Mouse (Mus musculus): ENCODE measurements around the gene Map7. TPM values are rescaled to one million over a fixed set of nuclear protein-coding genes. Genes with fewer than 3 reads are reported as not detected.

The Map7 gene
- total and polyA plus RNA-seq, 2 experiments from 2014 or later, result 6.3 to 14.5 TPM

DNA sequence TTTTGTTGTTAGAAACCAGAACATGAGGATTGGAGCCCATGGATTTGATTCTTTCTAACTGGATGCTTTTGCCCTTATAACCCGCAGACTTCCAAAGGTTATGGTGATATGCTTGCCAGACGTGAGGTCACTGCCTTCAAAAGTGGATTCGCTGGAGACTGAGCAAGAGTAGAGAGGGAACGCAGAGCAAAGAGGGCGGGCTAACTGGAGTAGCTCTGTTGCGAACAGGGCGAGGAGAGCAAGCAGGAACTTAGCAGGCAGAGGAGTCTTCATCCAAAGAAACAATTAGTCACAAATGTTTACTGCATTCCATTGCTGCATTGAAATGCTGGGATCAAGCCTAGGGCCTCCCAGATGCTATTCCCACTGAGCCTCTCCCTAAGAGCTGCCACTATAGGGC lies 95.0 kb downstream of the Map7 start:
- ATAC-seq (no peak), DNase-seq (no peak)
- Histone ChIP-seq H3K27ac (ENCODE audit: low read depth, low read length) (no peak overlapping the region), H3K9ac (no peak overlapping the region), H3K4me1 (ENCODE audit: insufficient read depth) (no peaks in the 10 kb centered on the region), H3K4me2 (ENCODE audit: low read depth) (no peak overlapping the region), H3K36me3 (ENCODE audit: insufficient read depth) (no peaks in the 10 kb centered on the region), H3K4me3 (ENCODE audit: low read depth, low read length) (no peak overlapping the region), H3K27me3 (ENCODE audit: insufficient read depth, low read length) (no peaks in the 10 kb centered on the region), H3K9me3 (ENCODE audit: low read length) (no peaks in the 10 kb centered on the region)
- no peak for TF ChIP-seq CTCF (IDR thresholded peaks at IDR 0.05; ENCODE audit: low read depth)
- 86% methylated on average over 7 of the region's 7 CpGs for WGBS

DNA sequence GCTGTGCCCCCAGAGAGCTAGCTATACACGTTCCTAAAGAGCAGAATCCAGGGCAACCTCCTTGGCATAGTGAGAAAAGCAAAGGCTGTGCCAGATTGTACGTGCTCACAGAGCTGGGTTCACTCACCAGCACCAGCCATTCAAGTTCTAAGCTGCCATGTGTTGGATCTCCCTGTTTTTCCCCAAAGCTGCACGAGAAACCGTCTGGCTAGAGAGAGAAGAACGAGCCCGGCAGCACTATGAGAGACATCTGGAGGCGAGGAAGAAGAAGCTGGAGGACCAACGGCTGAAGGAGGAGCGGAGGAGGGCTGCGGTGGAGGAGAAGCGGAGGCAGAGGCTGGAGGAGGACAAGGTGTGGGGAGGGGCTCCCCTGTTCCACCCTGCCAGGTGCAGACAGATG lies 96.8 kb downstream of the Map7 start:
- Histone ChIP-seq H3K27ac (ENCODE audit: low read depth, low read length) (no peak overlapping the region), H3K4me2 (ENCODE audit: low read depth) (no peak overlapping the region), H3K4me3 (ENCODE audit: low read depth, low read length) (no peak overlapping the region), H3K4me1 (ENCODE audit: insufficient read depth) (no peaks in the 10 kb centered on the region), H3K27me3 (ENCODE audit: insufficient read depth, low read length) (no peaks in the 10 kb centered on the region), H3K9ac (no peak overlapping the region), H3K9me3 (ENCODE audit: low read length) (no peaks in the 10 kb centered on the region), H3K36me3 (ENCODE audit: insufficient read depth) (no peaks in the 10 kb centered on the region)
- 87% methylated on average over 11 of the region's 11 CpGs for WGBS
- DNase-seq (no peak), ATAC-seq (no peak)
- TF ChIP-seq CTCF (IDR thresholded peaks at IDR 0.05; ENCODE audit: low read depth), result no peak

DNA sequence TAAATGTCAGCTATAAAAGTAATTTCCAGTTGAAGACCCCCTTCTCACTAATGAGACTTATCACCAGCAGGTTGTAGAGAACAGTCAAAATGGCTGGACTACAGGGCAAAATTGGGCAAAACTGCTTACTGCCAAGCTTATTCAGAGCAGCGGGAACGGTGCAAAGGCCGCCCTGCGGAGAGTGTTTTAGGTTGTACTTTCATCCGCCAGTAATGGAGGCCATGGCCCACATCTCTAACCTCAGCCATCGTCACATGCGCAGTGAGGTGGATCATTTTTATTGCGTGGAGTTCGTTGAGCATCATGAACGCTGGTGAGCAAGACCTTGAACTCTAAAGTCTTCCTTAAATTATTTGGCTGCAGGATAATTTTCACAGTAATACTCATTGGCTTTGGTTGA lies 100.8 kb downstream of the Map7 start:
- DNase-seq (no peak), ATAC-seq (no peak)
- Histone ChIP-seq H3K27me3 (ENCODE audit: insufficient read depth, low read length) (no peaks in the 10 kb centered on the region), H3K9me3 (ENCODE audit: low read length) (no peaks in the 10 kb centered on the region), H3K27ac (ENCODE audit: low read depth, low read length) (no peak overlapping the region), H3K4me2 (ENCODE audit: low read depth) (no peak overlapping the region), H3K36me3 (ENCODE audit: insufficient read depth) (no peaks in the 10 kb centered on the region), H3K9ac (no peak overlapping the region), H3K4me1 (ENCODE audit: insufficient read depth) (no peaks in the 10 kb centered on the region), H3K4me3 (ENCODE audit: low read depth, low read length) (no peak overlapping the region)
- 97% methylated on average over 10 of the region's 10 CpGs for WGBS
- no peak for TF ChIP-seq CTCF (IDR thresholded peaks at IDR 0.05; ENCODE audit: low read depth)

DNA sequence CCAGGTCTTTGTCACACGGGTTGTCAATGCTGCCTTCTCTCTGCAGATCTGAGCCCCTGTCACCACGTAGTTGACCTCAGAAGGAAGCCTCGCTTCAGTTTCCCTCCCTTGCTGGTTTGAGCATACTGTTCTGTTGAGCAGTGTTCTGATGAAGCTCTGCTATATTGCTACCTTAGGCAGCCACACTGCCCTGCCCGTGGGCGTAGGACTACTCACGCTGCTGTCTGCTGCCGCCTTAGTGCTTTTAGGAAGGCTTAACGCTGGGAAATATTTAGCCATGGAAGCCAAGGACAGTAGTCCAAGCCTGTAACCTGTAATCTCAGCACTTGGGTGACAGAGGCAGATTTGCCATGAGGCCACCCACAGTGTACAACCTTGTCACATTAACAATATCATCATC lies 107.3 kb downstream of the Map7 start:
- no peaks in the 10 kb centered on the region for H3K27me3 ChIP-seq (ENCODE audit: insufficient read depth, low read length)
- no peaks in the 10 kb centered on the region for H3K9me3 ChIP-seq (ENCODE audit: low read length)
- WGBS, result 92% methylated on average over 8 of the region's 8 CpGs

DNA sequence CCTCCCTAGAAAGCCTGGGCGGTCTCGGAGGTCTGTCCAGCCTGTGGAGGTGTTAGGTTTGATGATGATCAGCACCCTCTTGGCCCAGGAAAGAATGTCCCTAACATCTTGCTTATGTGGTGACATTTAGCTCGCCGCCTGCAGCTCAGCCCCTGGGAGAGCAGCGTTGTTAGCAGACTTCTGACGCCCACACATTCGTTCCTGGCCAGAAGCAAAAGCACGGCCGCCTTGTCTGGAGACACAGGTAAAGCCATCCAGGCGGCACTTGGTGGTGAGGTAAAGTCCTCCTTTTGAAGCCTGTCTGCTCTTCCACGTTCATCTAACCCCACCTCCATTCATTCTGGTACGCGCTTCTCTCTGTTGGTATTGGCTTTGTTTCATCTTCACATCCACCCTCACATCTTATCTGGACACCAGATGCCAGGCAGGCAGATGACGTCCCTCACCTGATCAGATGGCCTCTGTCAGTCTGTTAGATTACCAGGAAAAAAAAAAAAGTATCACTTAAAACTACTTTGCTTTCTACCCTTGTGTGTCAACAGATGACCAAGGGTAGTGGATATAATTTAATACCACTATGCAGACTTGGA lies 108.9 kb downstream of the Map7 start:
- H3K27ac ChIP-seq (ENCODE audit: low read depth, low read length), result no peak overlapping the region
- no peaks in the 10 kb centered on the region for H3K36me3 ChIP-seq (ENCODE audit: insufficient read depth)
- DNase-seq (no peak), ATAC-seq (no peak)
- 91% methylated on average over 14 of the region's 14 CpGs for WGBS
- H3K9ac ChIP-seq, result no peak overlapping the region
- no peak overlapping the region for H3K4me2 ChIP-seq (ENCODE audit: low read depth)
- H3K4me3 ChIP-seq (ENCODE audit: low read depth, low read length), result no peak overlapping the region
- H3K27me3 ChIP-seq (ENCODE audit: insufficient read depth, low read length), result no peaks in the 10 kb centered on the region
- H3K9me3 ChIP-seq (ENCODE audit: low read length), result no peaks in the 10 kb centered on the region
- no peaks in the 10 kb centered on the region for H3K4me1 ChIP-seq (ENCODE audit: insufficient read depth)
- TF ChIP-seq CTCF (IDR thresholded peaks at IDR 0.05; ENCODE audit: low read depth), result no peak

More for the DNA sequence above, 107.3 kb downstream of the Map7 start:
- DNase-seq (no peak), ATAC-seq (no peak)
- no peaks in the 10 kb centered on the region for H3K36me3 ChIP-seq (ENCODE audit: insufficient read depth)
- no peak overlapping the region for H3K4me2 ChIP-seq (ENCODE audit: low read depth)
- no peak overlapping the region for H3K9ac ChIP-seq
- no peaks in the 10 kb centered on the region for H3K4me1 ChIP-seq (ENCODE audit: insufficient read depth)
- no peak for TF ChIP-seq CTCF (IDR thresholded peaks at IDR 0.05; ENCODE audit: low read depth)
- H3K4me3 ChIP-seq (ENCODE audit: low read depth, low read length), result no peak overlapping the region
- H3K27ac ChIP-seq (ENCODE audit: low read depth, low read length), result no peak overlapping the region

DNA sequence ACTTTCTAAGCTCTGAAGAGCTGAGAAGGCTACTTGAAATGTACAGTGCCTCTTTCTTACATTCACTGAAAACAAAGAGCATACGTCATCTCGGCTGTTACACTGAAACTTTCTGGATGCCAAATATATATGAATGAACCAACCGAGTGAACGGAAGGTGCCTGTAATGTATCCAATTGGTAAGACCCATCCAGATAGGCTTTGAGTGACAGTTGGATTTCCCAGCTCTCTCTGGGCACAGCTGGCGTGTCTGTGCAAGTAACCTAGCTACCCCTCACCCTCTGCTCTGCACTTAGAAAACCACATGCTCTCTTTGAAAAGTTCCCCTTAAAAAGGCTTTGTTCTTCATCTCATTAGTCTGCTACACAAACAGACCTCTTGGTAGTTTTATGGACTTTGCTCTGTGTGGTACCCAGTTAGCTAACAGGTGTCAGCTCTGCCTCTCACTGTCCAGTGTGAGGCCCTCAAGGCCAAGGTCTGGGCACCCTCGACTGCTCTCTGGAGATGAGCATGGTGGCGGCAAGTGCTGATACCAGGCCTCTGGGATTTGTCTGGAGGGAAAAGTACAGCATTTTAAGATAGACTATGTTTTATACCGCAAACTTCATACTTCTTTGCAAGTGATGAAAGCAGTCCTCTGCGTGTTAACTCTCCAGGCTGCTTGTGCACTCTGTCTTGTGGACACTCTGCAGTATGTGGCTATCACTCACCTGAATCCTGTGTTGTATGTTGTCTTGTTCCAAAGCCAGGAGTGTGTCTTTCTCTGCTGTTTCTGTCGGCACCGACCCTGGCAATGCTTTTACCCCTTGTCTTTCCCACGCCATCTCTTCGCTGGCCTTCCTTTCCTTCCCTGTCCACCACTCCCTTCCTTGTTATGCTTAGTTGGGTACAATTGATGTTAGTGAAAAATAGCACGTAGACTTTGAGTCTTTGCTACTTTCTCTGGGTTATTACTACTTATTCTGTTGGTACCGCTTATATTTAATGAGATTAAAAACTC lies 109.8 kb downstream of the Map7 start:
- no peaks in the 10 kb centered on the region for H3K36me3 ChIP-seq (ENCODE audit: insufficient read depth)
- WGBS, result 78% methylated on average over 15 of the region's 15 CpGs
- no peaks in the 10 kb centered on the region for H3K27me3 ChIP-seq (ENCODE audit: insufficient read depth, low read length)
- no peak overlapping the region for H3K9ac ChIP-seq
- no peaks in the 10 kb centered on the region for H3K9me3 ChIP-seq (ENCODE audit: low read length)
- TF ChIP-seq CTCF (IDR thresholded peaks at IDR 0.05; ENCODE audit: low read depth), result no peak
- H3K4me1 ChIP-seq (ENCODE audit: insufficient read depth), result no peaks in the 10 kb centered on the region
- DNase-seq (no peak), ATAC-seq (no peak)
- no peak overlapping the region for H3K27ac ChIP-seq (ENCODE audit: low read depth, low read length)
- no peak overlapping the region for H3K4me2 ChIP-seq (ENCODE audit: low read depth)
- no peak overlapping the region for H3K4me3 ChIP-seq (ENCODE audit: low read depth, low read length)

DNA sequence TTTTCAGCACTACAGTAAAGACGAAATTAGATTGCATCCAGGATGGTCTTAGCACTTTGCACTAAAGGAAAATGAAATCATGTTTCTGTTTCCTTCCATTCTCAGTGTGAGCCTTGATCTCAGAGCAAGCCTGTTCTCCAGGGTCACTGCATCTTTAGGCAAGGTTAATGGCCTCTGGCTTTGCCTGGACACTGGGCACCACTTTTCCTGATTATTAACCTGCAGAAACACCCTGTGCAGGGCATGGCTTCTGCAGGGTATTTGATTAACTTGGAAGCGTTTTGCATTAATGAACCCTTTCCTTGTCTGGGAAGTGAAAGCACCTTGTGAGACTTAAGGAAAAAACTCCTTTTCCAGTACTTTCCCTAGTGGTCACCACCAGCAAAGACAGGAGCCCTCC lies 111.2 kb downstream of the Map7 start:
- no peaks in the 10 kb centered on the region for H3K27me3 ChIP-seq (ENCODE audit: insufficient read depth, low read length)
- DNase-seq (no peak), ATAC-seq (no peak)
- H3K36me3 ChIP-seq (ENCODE audit: insufficient read depth), result no peaks in the 10 kb centered on the region
- no peak overlapping the region for H3K4me2 ChIP-seq (ENCODE audit: low read depth)
- TF ChIP-seq CTCF (IDR thresholded peaks at IDR 0.05; ENCODE audit: low read depth), result no peak
- 83% methylated on average over 2 of the region's 2 CpGs for WGBS
- H3K27ac ChIP-seq (ENCODE audit: low read depth, low read length), result no peak overlapping the region
- no peak overlapping the region for H3K9ac ChIP-seq
- no peak overlapping the region for H3K4me3 ChIP-seq (ENCODE audit: low read depth, low read length)
- no peaks in the 10 kb centered on the region for H3K9me3 ChIP-seq (ENCODE audit: low read length)
- no peaks in the 10 kb centered on the region for H3K4me1 ChIP-seq (ENCODE audit: insufficient read depth)
